Mouse (Mus musculus): Measurements from ENCODE around the gene Mbnl2.

GRCm38 (mm10) chr14:120335366-120335765, 59.9 kb downstream of the Mbnl2 start:
- no peak for TF ChIP-seq ZNF384 (IDR thresholded peaks at IDR 0.05; ENCODE audit: low read depth, low read length)
- no peak for TF ChIP-seq ZC3H11A (IDR thresholded peaks at IDR 0.05; ENCODE audit: borderline replicate concordance, low read depth, low read length)
- TF ChIP-seq CHD2 (IDR thresholded peaks at IDR 0.05; ENCODE audit: low read depth, low read length) = no peak
- TF ChIP-seq HCFC1 (IDR thresholded peaks at IDR 0.05; ENCODE audit: borderline replicate concordance, insufficient read depth, low read length) = no peak
- TF ChIP-seq MAFK (IDR thresholded peaks at IDR 0.05; ENCODE audit: insufficient read depth, low read depth, low read length) = no peak
